Mouse (Mus musculus) forelimb bud, embryonic 11.5 days (tissue): Measurements from ENCODE around the gene N4bp3.
"Not testable (repeated sequence)": the region's sequence is repeated elsewhere in the genome, so short reads cannot be mapped to it uniquely, and the experiment has no call there.

Source experiments
- DNase-seq: peaks from one replicate; pipeline ENCODE4 v3.0.0-alpha.2; 2012; ENCODE audit warnings: low read depth, low spot score

N4bp3 gene

DNA sequence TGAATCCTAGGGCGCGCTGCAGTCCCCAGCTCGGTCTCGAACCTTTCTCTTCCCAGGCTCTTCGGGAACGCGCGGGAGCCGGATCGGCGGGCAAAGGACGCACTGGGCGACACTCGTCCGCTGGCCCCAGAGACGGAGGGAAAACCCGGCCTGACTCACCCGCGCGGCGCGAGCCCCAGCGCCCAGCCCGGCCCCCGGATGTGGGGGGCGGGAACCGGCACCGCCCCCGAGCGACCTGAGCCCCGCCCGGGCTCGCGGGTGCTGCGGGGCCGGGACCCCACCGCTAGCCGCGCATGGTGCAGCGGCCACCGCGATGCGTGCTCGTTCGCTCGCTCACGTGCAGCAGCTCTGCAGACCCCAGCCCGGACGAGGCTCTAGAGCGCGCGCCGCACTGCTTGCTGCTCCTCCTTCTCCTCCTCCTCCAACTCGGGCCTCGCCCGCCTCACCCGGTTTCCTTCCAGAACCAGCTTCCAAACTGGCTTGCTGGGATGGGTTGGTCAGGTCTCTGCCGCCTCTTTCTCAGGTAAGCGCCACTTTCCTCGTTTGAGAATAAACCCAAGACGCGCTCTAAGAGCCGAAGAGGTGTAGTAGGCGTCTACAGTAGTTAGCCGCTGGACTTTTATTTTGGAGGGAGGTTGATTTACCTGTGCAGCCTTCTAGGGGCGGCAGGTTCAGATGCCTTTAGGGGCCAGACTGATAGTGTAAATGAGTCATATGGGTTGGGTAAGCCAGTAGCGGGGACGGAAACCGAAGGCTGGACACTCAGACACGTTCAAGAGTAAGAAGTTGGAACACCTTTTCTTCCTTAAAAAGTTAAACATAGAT, at the start of gene N4bp3, which contains the start of gene D930048N14Rik:
Gene N4bp3, minus strand, starts transcription at position 152 of the 825 bp plus-strand sequence.
Gene D930048N14Rik, plus strand, starts transcription at position 264 of the 825 bp plus-strand sequence.
- DNase-seq, result peak; percentile 70

DNA sequence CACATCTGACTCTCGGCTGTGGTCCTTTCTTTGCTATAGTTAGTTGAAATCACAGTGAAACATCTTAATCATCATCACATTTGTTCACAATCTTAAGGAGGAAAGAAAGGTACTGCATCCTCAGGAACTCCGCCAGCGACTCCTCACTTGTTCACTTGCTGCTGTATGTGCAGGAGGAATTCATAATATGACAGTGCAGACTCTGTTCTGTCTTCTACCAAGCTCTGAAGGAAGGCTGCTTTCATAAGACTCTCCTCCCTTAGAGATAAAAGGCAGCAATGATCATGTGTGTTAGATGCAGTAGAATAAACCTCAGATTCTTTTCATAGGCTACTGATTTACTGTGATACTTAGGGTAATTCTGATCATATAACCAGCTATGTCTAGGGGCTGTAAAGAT, 44.3 kb upstream of the N4bp3 start:
- DNase-seq, result no peak

DNA sequence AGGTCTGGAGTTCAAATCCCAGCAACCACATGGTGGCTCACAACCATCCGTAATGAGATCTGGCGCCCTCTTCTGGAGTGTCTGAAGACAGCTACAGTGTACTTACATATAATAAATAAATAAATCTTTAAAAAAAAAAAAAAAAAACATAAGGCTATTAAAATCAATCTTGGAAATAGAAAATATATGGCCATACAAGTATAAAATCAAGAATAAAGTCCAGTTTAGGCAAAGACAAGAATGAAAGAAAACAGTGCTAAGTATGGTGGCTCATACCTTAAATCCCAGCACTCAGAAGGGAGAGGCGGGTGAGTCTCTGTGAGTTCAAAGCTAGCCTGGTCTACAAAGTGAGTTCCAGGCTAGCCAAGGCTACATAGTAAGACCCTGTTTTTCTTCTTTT, 40.0 kb upstream of the N4bp3 start:
- not testable (repeated sequence) for DNase-seq

DNA sequence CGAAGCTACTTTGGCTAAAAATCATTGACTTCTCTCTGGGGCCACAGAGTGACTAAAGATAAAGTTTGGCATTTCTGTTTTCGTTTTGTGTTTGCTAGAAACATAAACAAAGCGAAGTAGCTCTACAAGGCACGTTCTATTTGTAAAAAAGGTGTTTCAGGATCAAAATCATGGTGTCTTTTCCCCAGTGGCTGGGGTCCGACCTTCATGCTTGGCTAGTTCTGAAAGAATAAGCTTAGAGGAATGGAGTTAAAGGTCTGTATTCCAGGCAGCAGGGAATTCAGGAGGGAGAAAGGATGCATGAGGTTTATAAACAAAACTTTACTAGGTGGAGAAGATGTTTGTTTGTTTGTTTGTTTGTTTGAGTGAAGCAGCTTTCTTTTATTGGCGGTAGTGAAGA, 38.7 kb upstream of the N4bp3 start:
- DNase-seq, result no peak

DNA sequence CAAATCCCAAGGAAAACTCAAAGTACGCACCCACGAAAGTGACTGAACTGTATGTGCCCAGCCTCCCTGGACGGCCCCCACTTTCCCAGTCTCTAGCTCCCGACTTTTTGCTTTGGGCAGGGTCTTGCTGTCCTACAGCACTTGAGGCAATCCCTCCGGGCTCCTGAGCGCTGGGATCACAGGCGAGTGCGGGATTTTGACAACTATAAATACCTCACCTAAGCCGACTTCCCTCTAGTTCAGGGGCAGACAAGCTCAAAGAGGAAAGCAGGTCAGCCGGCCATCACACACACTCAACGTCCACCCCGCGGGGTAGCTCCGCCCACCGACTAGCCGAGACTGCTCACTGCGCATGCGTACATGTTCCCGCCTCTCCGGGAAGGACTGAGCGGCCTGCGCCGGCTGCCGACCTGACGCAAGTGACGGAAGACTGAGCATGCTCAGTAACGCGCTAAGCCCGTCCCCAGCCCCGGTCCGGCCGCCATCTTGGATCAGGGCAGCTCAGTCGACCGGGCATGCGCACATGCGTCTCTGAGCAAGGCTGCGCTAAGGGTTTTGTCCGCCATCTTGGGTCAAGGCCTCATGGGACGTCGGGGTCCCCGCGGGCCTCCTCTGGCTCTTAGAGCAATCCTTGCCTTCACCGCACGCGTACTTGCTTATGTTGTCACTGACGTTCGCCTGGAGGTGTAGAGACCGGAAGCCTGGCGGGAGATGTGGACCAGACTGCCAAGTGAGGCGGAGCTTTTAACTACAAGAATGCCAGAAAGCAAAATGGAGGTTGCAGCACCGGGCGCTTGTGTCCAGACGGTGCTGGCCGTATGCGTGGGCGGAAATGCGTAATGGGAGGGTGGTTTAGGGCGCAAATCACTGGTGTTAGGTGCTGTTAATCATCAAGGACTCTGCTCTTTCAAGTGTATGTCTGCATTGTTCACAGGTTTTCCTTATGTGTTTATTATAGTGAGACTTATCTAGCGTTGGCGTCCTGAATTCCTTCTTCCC, 38.0 kb upstream of the N4bp3 start, which contains the start of gene 0610009B22Rik:
Gene 0610009B22Rik, minus strand, starts transcription at position 545 of the 999 bp plus-strand sequence.
- peak; percentile 100 for DNase-seq

DNA sequence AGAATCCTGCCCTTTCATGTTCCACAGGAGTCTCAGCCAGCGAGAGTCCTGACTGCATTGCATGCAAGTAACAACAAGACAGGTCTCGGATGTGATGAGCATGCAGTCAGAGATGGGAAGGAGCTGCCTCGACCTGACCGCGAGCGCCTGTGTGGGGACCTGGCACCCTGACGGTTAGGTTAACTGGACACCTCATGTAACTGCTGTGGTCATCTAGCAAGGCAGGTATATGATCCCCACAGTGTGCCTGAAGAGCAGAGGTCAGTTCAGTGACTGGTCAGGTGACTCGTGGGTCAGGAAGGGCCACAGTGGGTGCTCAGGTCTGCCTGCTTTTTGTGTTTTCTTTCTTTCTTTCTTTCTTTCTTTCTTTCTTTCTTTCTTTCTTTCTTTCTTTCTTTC, 31.3 kb upstream of the N4bp3 start:
- no peak for DNase-seq

DNA sequence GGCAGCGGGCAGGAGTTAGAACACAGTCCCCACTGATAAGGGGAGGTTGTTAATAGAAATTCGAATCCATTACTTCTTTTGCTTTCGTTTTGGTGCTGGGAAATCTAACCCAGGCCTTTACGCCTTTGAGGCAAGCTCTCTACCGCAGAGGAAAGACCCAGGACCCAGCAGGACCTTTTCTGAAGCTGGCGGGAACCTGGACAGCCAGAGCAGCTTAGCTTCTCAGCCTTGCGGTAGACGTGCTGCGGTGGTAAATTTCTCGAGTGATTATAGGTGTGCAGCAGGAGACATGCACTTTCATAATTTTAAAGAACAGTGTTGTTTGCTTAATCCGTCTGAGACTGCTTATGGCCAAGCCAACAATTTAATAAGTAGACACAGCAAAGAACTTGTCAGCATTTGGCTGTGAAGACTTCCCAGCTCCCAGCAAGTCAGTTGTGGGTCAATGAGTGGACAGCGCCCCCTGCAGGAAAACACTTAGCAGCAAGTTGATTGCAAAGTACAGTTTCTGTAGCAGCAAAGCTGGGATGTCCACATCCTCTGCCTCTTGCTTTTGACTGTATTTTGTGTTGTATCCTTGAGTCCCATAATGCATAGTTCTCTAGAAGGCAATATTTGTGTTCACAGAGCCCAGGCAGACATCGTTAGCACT, 30.8 kb upstream of the N4bp3 start:
- DNase-seq, result peak; percentile 84

DNA sequence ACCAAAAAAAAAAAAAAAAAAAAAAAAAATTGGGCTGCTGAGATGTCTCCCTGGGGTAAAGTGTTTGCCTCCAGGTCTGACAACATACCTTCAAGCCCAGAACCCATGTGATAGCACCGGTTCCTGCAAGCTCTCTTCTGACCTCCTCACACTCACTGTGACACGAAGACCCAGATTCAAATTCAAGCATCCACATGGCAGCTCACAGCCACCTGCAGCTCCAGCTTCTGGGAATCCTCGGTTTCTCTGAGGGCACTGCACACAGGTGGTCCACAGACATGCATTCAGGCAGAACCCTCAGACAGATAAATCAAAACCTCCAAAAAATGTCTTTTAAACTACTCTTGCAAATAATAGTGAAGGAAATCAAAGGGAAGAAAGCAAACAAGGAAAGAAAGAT, 28.8 kb upstream of the N4bp3 start:
- no peak for DNase-seq

DNA sequence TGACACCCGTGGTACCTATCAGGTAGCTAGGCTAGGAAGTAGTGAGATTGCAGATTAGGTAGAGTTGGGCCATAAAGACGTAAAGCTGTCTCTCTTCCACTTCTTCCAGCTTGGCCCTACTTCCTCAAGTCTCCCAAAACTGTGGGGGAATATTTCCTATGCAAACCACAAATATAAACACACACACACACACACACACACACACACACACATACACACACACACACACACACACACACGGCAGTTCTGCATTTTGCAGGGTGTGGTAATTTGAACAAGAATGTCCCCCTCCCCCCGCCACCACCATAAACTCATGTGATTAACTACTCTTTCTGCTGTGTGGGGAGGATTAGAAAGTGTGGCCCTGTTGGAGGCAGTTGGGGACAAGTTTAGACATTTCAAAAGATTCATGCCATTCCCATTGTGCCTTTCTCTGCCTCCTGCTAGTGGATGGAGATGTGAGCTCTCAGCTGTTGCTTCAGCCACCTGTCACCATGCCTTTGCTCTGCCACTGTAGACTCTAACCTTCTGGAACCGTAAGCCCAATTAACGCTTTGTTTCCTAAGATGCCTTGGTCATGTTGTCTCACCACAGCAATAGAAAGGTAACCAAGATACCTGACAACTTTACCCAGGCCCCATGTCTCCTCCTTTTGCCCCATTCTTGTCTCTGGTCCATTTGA, 27.2 kb upstream of the N4bp3 start:
- DNase-seq, result no peak

DNA sequence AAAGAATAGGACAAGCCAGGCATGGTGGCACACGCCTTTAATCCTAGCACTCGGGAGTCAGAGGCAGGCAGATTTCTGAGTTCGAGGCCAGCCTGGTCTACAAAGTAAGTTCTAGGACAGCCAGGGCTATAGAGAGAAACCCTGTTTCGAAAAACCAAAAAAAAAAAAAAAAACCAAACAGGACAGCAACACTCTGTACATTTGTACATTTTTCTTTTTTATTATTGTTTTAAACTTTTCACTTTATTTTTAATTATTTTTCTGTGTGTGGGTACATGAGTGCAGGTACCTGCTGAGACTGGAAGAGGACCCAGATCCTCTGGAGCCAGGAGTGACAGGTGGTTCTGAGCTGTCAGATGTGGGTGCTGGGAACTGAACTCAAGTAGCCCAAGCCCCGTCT, 24.7 kb upstream of the N4bp3 start:
- no peak for DNase-seq

DNA sequence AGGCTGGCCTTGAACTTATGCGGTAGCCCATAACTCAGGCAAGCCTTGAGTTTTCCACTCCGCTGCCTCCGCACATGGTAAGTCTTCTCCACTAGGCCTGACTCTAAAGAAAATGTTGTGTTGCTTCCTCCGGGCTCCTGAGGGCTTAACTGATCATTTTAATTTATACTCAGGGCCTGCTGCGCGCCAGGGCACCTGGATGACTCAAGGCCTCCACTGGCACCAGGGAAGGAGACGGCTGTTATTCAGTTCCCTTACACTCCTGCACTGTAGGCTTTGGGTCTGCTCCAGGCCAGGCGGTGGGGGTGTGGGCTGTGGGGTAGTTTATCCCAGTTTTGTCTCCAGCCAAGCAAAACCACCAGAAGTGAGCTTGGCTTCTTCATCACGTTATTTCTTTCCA, 22.6 kb upstream of the N4bp3 start:
- no peak for DNase-seq

DNA sequence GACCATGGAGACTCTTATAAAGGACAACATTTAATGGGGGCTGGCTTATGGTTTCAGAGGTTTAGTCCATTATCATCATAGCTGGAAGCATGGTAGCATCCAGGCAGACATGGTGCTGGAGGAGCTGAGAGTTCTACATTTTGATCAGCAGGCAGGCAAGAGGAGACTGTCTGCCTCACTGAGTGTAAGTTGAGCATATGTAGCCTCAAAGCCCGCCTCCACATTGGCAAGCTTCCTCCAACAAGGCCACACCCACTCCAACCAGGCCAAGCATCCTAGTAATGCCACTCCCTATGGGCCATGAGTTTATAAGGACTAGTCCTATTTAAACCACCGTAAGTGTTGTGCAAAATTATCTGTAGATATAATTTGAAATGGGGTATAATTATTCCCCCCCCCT, 20.7 kb upstream of the N4bp3 start:
- DNase-seq, result no peak

DNA sequence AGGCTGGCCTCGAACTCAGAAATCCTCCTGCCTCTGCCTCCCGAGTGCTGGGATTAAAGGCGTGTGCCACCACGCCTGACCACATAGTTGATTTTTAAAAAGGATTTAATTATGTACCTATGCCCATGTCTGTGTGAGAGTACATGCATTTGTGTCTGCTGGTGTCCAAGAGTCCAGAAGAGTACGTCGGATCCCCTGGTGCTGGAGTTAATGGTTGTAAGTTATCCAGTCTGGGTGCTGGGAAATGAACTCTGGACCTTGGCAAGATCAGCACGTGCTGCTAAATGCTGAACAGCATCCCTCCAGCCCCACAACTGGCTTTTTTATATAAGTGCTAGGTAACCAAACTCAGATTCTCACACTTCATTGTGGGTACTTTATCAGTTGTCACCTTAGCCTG, 20.2 kb upstream of the N4bp3 start:
- no peak for DNase-seq

DNA sequence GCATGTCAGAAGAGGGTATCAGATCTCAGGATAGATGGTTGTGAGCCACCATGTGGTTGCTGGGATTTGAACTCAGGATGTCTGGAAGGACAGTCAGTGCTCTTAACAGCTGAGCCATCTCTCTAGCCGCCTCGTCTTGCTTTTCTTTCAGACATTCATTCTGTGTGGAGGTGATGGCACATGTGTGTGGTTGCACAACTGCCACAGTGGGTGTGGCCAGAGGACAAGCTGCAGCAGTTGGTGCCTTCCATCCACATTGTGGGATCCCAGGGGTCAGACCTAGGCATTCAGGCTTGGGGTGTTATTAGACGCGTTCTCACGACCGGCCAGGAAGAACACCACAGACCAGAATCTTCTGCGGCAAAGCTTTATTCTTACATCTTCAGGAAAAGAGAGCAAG, 14.1 kb upstream of the N4bp3 start:
- DNase-seq, result not testable (repeated sequence)

DNA sequence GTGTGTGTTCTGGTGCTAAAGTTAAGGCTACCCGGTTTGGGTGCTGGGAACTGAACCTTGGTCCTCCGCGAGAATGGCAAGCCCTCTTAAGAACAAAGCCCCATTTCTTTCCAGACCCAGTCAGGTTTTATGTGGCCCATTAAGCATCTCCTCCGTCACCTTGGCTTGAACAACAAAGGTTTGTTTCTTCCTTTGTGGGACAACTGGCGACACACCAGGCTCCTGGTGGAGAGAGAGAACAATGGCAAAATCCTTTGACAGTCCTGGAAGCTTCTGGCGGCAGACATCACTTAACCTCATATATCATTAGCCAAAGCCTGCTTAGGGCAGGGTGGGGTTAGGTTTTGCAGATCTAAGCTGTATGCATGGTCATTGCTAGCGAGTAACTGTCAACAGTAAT, 12.0 kb upstream of the N4bp3 start:
- no peak for DNase-seq

DNA sequence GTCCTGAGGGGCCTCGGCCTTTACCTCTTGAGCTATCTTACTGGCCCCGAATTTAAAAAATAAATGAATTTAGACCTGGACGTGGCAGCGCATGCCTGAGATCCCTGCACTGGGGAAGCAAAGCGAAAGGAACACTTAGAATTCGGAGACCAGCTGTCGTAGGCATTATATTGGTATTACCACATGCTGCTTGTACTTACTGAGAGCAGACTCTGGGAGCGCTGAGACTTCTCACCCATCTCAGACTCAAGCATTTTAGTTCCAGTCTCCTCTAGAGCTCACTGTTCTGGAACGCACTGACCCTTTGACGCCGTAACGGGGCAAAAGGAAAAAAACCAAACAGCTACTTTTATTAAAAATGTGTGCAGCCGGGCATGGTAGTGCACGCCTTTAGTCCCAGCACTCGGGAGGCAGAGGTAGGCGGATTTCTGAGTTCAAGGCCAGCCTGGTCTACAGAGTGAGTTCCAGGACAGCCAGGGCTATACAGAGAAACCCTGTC, 11.3 kb upstream of the N4bp3 start:
- DNase-seq, result no peak

DNA sequence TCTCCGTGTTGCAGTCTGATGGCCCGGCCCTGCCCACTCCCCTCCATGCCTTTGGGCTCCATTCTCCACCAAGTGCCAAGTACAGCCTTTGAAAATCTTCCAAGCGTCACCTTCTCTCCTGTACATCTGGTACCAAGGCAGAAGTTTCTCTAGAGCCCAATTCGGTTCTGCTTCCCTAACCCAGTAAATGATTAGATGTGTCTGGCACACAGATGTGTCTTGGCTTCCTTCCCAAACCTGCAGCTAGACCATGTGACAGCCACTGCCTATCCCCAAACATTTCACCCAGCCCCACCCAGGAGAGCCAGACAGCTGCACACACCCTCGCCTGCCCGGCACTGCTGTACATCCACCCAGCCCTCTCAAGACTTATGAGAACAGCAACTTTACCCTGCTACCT, 8.1 kb upstream of the N4bp3 start:
- DNase-seq, result no peak

DNA sequence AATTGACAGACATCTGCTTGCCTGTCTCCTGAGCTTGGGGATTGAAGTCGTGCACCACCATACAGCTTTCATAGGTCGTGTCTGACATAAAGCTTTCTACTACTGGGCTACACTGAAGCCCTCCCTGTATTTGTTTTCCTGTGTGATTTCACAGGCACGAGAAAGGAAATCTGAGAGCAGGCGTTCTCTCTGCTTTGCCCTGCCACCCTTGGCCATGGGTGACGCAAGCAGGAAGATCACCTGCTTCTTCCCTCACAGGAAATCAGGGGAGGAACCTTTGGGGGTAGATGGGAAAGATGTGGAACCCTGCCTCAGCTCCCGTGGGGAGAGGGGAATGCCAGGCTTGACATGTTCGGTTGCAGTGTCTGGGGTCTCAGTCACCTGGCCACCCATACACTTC, 7.6 kb upstream of the N4bp3 start:
- DNase-seq, result no peak

DNA sequence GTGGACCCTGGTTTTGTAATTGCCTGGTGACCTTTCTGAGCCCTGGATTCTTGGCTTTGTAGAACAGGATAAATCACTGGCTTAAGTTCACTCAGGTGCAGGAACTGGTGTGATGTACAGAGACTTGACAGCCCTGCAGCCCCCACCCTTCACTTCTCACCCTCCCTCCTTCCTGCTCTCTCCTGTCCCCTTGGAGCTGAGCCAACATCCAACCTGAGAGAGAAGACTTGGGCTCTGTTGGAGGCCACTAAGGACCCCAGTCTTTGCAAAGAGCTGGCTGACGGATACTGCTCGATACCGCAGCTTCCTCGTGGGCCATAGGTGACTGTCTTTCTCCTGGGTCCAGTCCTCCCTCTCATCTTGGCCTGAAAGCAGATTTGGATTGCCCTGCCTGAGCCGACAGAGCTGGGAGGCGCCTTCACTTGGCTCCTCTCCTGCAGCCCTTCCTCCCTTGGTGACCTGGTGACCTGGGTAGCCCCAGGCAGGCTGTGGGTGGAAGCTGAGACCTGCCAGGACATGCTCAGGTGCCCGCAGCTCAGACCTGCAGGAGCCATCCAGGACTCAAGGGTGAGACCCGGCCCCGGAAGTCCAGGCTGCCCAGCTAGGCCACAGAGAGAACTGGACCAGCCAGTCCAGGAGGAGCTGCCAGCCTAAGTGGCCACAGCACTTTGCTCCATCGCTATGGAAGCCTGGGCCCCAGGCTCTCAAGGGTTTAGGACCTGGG, 6.3 kb upstream of the N4bp3 start:
- DNase-seq, result no peak

DNA sequence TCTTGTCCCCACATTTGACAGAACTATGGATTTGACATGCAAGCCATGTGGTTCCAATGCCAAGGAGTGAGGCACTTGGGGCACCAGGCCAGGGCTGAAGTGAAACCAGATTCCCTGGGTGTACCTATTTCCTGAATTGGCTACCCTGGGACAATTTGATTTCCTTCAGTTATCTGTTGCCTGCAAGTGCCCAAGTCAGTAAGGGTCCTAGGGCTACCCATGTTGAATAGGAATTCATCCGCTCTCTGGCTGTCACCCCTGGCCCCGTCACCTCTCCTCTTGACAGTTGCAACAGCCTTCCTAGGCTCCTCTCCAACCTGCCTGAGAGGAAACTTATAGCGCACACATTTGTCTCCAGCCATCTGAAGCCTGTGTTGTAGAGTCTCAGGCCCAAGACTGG, 4.2 kb upstream of the N4bp3 start:
- DNase-seq, result no peak
